Mouse (Mus musculus) embryonic facial prominence, embryonic 14.5 days (tissue): ENCODE results near the gene Clca3a1. TPM values are rescaled to one million over a fixed set of nuclear protein-coding genes. Genes with fewer than 3 reads are reported as not detected.

Experiments
- ATAC-seq: fragments of 200-750 bp; cut with Nextera tagmentation; 2 replicates; pipeline ENCODE4 v1.8.0; 2017; ENCODE audit warnings: low read depth, moderate number of reproducible peaks, moderate TSS enrichment
- DNase-seq: peaks from one replicate; pipeline ENCODE4 v3.0.0-alpha.2; 2015; ENCODE audit warnings: low spot score
- H3K27ac ChIP-seq: fragments of 300-500 bp; sonication (generic); replicated peaks from 2 replicates; pipeline ENCODE4 v1.5.1; 2014; ENCODE audit warnings: low read depth, mild to moderate bottlenecking, low read length, moderate library complexity
- H3K27me3 ChIP-seq: fragments of 300-500 bp; sonication (generic); replicated peaks from 2 replicates; pipeline ENCODE4 v1.6.1; 2014; ENCODE audit warnings: low read length; ENCODE audit not compliant: control insufficient read depth, insufficient read depth
- H3K36me3 ChIP-seq: fragments of 300-500 bp; sonication (generic); 2 replicates; pipeline ENCODE4 v1.6.1; 2014; ENCODE audit warnings: low read length, mixed read lengths; ENCODE audit not compliant: control insufficient read depth, insufficient read depth
- H3K4me1 ChIP-seq: fragments of 300-500 bp; sonication (generic); 2 replicates; pipeline ENCODE4 v1.6.1; 2014; ENCODE audit warnings: antibody characterized with exemption, low read length; ENCODE audit not compliant: control insufficient read depth, insufficient read depth
- H3K4me2 ChIP-seq: fragments of 300-500 bp; sonication (generic); 2 replicates; pipeline ENCODE4 v1.6.1; 2014; ENCODE audit warnings: low read depth, mild to moderate bottlenecking, low read length, moderate library complexity, mixed read lengths
- H3K4me3 ChIP-seq: fragments of 300-500 bp; sonication (generic); 2 replicates; pipeline ENCODE4 v1.5.1; 2014; ENCODE audit warnings: low read depth, mild to moderate bottlenecking, low read length
- H3K9ac ChIP-seq: fragments of 300-500 bp; sonication (generic); 2 replicates; pipeline ENCODE4 v1.6.1; 2014; ENCODE audit warnings: low read depth, mild to moderate bottlenecking, low read length, moderate library complexity, mixed read lengths
- H3K9me3 ChIP-seq: fragments of 300-500 bp; sonication (generic); 2 replicates; pipeline ENCODE4 v1.6.1; 2016; ENCODE audit warnings: low read length; ENCODE audit not compliant: control insufficient read depth
- WGBS: fragments of 180-500 bp; shearing (Covaris S2); extraction: QIAGEN DNeasy Blood & Tissue Kit; methylation state at CpG from one replicate; pipeline ENCODE4 v1.1.7; 2014; 5-methylcytosine and 5-hydroxymethylcytosine counted together
- polyA plus RNA-seq: library from polyadenylated mRNA; unstranded; fragments of >200 nt; fragmentation: Nextera tagmentation; extraction: Ambion mirVana; gene quantifications from 2 replicates; pipeline ENCODE4 v1.2.1, GENCODE M21; 2014

Gene Clca3a1
- polyA plus RNA-seq, 1 experiment from 2014 or later: 1.9 TPM

GRCm38 (mm10) chr3:144694040-144694439, 66.7 kb downstream of the Clca3a1 start:
- H3K36me3 ChIP-seq: peaks cover 80% of the 10 kb centered on the region
- no peaks in the 10 kb centered on the region for H3K4me1 ChIP-seq
- DNase-seq (no peak), ATAC-seq (no peak)
- H3K4me3 ChIP-seq: no peak overlapping the region
- H3K9me3 ChIP-seq: no peaks in the 10 kb centered on the region
- 97% methylated on average over 10 of the region's 10 CpGs for WGBS
- H3K27me3 ChIP-seq: no peaks in the 10 kb centered on the region
- no peak overlapping the region for H3K27ac ChIP-seq
- no peak overlapping the region for H3K4me2 ChIP-seq
- no peak overlapping the region for H3K9ac ChIP-seq

GRCm38 (mm10) chr3:144692052-144692451, 68.7 kb downstream of the Clca3a1 start:
- H3K27ac ChIP-seq: no peak overlapping the region
- no peak overlapping the region for H3K9ac ChIP-seq
- H3K27me3 ChIP-seq: no peaks in the 10 kb centered on the region
- WGBS: 54% methylated on average over 3 of the region's 3 CpGs
- H3K4me1 ChIP-seq: no peaks in the 10 kb centered on the region
- H3K4me2 ChIP-seq: no peak overlapping the region
- DNase-seq: peak; percentile 68
- H3K36me3 ChIP-seq: peaks cover 68% of the 10 kb centered on the region
- no peak for ATAC-seq
- no peaks in the 10 kb centered on the region for H3K9me3 ChIP-seq
- no peak overlapping the region for H3K4me3 ChIP-seq

GRCm38 (mm10) chr3:144689236-144689635, 71.5 kb downstream of the Clca3a1 start:
- H3K9me3 ChIP-seq: no peaks in the 10 kb centered on the region

GRCm38 (mm10) chr3:144688284-144688683, 72.5 kb downstream of the Clca3a1 start:
- no peak overlapping the region for H3K4me3 ChIP-seq
- no peak overlapping the region for H3K4me2 ChIP-seq
- H3K27ac ChIP-seq: no peak overlapping the region
- peaks cover 31% of the 10 kb centered on the region for H3K36me3 ChIP-seq
- H3K9me3 ChIP-seq: no peaks in the 10 kb centered on the region
- H3K27me3 ChIP-seq: no peaks in the 10 kb centered on the region
- no peak for ATAC-seq
- no peak overlapping the region for H3K9ac ChIP-seq
- WGBS: 84% methylated on average over 8 of the region's 8 CpGs
- DNase-seq: no peak
- no peaks in the 10 kb centered on the region for H3K4me1 ChIP-seq

More at GRCm38 (mm10) chr3:144689236-144689635, 71.5 kb downstream of the Clca3a1 start:
- H3K4me3 ChIP-seq: no peak overlapping the region
- no peaks in the 10 kb centered on the region for H3K4me1 ChIP-seq
- no peak overlapping the region for H3K4me2 ChIP-seq
- H3K36me3 ChIP-seq: peaks cover 41% of the 10 kb centered on the region
- peak; percentile 59 for DNase-seq
- H3K27ac ChIP-seq: no peak overlapping the region
- no peaks in the 10 kb centered on the region for H3K27me3 ChIP-seq
- WGBS: 17% methylated on average over 11 of the region's 11 CpGs
- H3K9ac ChIP-seq: no peak overlapping the region
- peak; percentile 87 for ATAC-seq

- ATAC-seq (no peak), DNase-seq (no peak)
- H3K4me2 ChIP-seq: no peak overlapping the region
- no peak overlapping the region for H3K9ac ChIP-seq
- H3K9me3 ChIP-seq: no peaks in the 10 kb centered on the region
- WGBS: 86% methylated on average over 9 of the region's 9 CpGs
- H3K36me3 ChIP-seq: peaks cover 25% of the 10 kb centered on the region
- H3K27me3 ChIP-seq: no peaks in the 10 kb centered on the region
- H3K27ac ChIP-seq: no peak overlapping the region
- H3K4me3 ChIP-seq: no peak overlapping the region
- H3K4me1 ChIP-seq: no peaks in the 10 kb centered on the region
Observed at GRCm38 (mm10) chr3:144687618-144688017, 73.2 kb downstream of the Clca3a1 start.

GRCm38 (mm10) chr3:144686146-144686545, 74.6 kb downstream of the Clca3a1 start:
- peaks cover 18% of the 10 kb centered on the region for H3K36me3 ChIP-seq
- H3K4me2 ChIP-seq: no peak overlapping the region
- H3K4me1 ChIP-seq: no peaks in the 10 kb centered on the region
- no peak for ATAC-seq
- no peak overlapping the region for H3K4me3 ChIP-seq
- no peaks in the 10 kb centered on the region for H3K27me3 ChIP-seq
- H3K9ac ChIP-seq: no peak overlapping the region
- 87% methylated on average over 5 of the region's 5 CpGs for WGBS
- H3K9me3 ChIP-seq: no peaks in the 10 kb centered on the region
- no peak overlapping the region for H3K27ac ChIP-seq
- no peak for DNase-seq

GRCm38 (mm10) chr3:144683136-144683814, 77.5 kb downstream of the Clca3a1 start:
- 91% methylated on average over 12 of the region's 12 CpGs for WGBS
- Histone ChIP-seq H3K9me3 (no peaks in the 10 kb centered on the region), H3K4me1 (no peaks in the 10 kb centered on the region), H3K27ac (no peak overlapping the region), H3K4me3 (no peak overlapping the region), H3K4me2 (no peak overlapping the region), H3K36me3 (0 out of 2 replicates have a peak, but pooled peaks cover 4% of the 10 kb centered on the region), H3K9ac (no peak overlapping the region), H3K27me3 (no peaks in the 10 kb centered on the region)
- ATAC-seq (no peak), DNase-seq (no peak)

- 80% methylated on average over 5 of the region's 5 CpGs for WGBS
- Histone ChIP-seq H3K9ac (no peak overlapping the region), H3K4me3 (no peak overlapping the region), H3K27ac (no peak overlapping the region), H3K36me3 (no peaks in the 10 kb centered on the region), H3K4me1 (no peaks in the 10 kb centered on the region), H3K4me2 (no peak overlapping the region), H3K9me3 (no peaks in the 10 kb centered on the region), H3K27me3 (no peaks in the 10 kb centered on the region)
- DNase-seq (no peak), ATAC-seq (no peak)
Observed at GRCm38 (mm10) chr3:144681542-144681941, 79.2 kb downstream of the Clca3a1 start.

GRCm38 (mm10) chr3:144679701-144680159, 81.0 kb downstream of the Clca3a1 start:
- 74% methylated on average over 6 of the region's 8 CpGs for WGBS
- DNase-seq: no peak
- Histone ChIP-seq H3K4me1 (no peaks in the 10 kb centered on the region), H3K4me2 (no peak overlapping the region), H3K27ac (no peak overlapping the region), H3K27me3 (no peaks in the 10 kb centered on the region), H3K36me3 (no peaks in the 10 kb centered on the region), H3K9ac (no peak overlapping the region), H3K9me3 (no peaks in the 10 kb centered on the region), H3K4me3 (no peak overlapping the region)
- ATAC-seq: no peak
